Mouse (Mus musculus): ENCODE data around the gene Manbal. TPM values are rescaled to one million over a fixed set of nuclear protein-coding genes. Genes with fewer than 3 reads are reported as not detected.

Gene Manbal
- polyA plus RNA-seq, 1 experiment from 2014 or later = 85.8 TPM

DNA sequence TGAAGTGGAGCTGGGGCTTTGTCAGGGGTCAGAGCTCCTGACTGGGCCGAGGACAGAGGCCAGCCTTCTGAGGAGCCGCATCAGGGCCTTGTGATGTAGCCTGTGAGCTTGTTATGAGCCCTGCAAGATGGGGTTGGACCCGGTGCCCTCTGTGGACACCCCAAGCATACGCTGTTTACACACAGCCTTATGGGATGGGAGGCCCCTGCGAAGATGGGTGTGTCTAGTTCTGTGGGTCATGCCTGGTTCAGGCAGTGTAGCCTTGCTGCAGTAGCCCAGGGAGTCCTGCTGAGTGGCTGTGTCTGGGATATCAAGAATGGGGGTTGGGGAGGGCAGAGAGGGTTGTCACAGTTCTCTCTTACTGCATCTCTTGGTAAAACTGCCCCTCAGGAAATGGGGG, 64.5 kb downstream of the Manbal start:
- peaks cover 84% of the 10 kb centered on the region for H3K4me1 ChIP-seq (replicated peaks)
- peak overlapping the region; percentile 47; the same call in 1 of the 2 replicates for H3K27ac ChIP-seq
- H3K9me3 ChIP-seq = no peaks in the 10 kb centered on the region
- WGBS = 75% methylated on average over 5 of the region's 5 CpGs
- peaks cover 68% of the 10 kb centered on the region for H3K36me3 ChIP-seq
- no peak overlapping the region for H3K4me3 ChIP-seq
- no peaks in the 10 kb centered on the region for H3K27me3 ChIP-seq (ENCODE audit: insufficient read depth, poor library complexity, severe bottlenecking)
- no peak for DNase-seq (ENCODE audit: low spot score)

DNA sequence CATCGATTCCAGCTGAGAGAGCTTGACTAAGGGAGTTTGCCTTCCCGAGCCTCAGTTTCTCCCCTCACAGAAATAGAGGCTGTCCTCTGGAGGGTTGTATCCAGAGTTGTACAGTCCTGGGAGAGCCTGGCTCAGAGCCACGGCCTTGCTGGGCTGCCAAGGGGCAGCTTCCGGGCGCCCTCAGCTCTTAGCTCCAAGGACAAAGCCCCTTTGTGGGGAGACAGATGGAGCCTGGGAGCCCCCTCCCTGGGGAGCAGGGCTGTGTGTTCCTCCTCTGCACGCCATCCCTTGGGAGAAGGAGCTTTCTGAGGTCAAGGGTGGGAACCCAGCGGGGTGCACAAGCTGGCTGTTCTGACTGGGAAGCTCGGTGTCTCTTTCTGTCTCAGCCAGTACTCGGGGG, 65.1 kb downstream of the Manbal start:
- Histone ChIP-seq H3K4me1 (replicated peaks) (peaks cover 79% of the 10 kb centered on the region), H3K36me3 (peaks cover 69% of the 10 kb centered on the region), H3K27ac (peak overlapping the region; percentile 47; the same call in 1 of the 2 replicates), H3K4me3 (no peak overlapping the region; the same call in 1 of the 2 replicates), H3K27me3 (ENCODE audit: insufficient read depth, poor library complexity, severe bottlenecking) (no peaks in the 10 kb centered on the region), H3K9me3 (no peaks in the 10 kb centered on the region)
- no peak for DNase-seq (ENCODE audit: low spot score)
- 78% methylated on average over 9 of the region's 9 CpGs for WGBS

DNA sequence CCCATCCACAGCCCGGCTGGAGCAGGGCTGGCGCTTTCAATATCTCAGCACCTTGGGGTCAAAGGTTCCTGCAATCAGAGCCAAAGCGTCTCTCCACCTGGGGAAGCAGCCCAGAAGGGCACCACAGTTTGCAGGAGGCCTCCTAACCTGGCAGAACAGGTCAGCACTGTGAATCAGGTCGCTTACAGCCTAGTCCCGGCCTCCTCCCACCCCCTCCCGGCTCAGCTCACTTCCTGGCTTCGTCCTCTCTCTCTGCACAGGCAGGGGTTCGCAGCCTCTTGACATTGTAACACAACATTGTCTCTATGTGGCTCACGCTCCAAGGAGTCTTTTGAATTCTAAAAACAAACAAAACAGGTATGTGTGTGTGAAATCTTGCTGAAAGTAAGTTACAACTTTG, 66.6 kb downstream of the Manbal start:
- 29% methylated on average over 9 of the region's 9 CpGs for WGBS
- Histone ChIP-seq H3K4me1 (replicated peaks) (peaks cover 74% of the 10 kb centered on the region), H3K27me3 (ENCODE audit: insufficient read depth, poor library complexity, severe bottlenecking) (no peaks in the 10 kb centered on the region), H3K9me3 (no peaks in the 10 kb centered on the region), H3K4me3 (0 out of 2 replicates have a peak overlapping the region, but pooled peaks have one; percentile 2), H3K36me3 (peaks cover 67% of the 10 kb centered on the region), H3K27ac (peak overlapping the region; percentile 54)
- no peak for DNase-seq (ENCODE audit: low spot score)

DNA sequence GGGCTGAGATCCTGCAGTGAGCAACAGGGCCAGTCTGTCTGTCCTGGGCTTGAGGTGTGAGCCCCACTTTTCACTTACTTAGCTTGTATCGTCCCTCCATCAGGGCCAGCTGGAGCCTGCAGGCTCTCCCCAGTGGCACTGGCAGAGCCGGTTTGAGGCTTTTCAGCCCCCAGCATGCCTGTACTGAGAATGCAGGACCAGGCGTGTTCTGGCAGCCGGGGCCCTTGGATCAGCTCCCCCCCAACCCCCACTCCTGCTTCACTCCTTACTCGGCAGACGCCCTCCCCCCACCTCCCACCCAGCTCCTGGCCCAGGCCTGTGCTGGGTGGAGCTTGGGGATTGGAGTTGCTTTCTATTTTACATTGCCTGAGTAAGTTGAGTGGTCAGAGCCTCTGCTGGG, 67.1 kb downstream of the Manbal start:
- no peak for DNase-seq (ENCODE audit: low spot score)
- Histone ChIP-seq H3K27ac (peak overlapping the region; percentile 54; the same call in 1 of the 2 replicates), H3K9me3 (no peaks in the 10 kb centered on the region), H3K36me3 (peaks cover 67% of the 10 kb centered on the region), H3K4me1 (replicated peaks) (peaks cover 70% of the 10 kb centered on the region), H3K4me3 (0 out of 2 replicates have a peak overlapping the region, but pooled peaks have one; percentile 2), H3K27me3 (ENCODE audit: insufficient read depth, poor library complexity, severe bottlenecking) (no peaks in the 10 kb centered on the region)
- 23% methylated on average over 6 of the region's 6 CpGs for WGBS

DNA sequence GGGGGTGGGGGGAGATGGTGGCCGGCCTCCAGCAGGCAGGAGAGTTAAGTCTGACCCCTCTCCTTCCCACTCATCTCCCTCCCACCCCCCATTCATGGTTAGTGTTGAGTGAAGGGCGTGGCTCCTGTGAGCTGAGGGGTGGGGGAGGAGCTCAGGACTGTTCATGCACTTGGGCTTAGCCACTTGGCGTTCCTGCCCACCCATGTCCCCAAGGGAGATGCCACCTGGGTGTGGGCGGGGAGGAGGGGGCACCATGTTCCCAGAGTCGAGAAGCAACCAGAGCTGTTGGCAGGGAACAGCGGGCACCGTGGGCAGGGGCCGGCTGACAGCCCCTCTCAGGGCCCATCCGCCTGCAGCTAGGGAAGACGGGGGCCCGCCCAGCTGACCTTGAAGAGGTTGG, 69.1 kb downstream of the Manbal start:
- Histone ChIP-seq H3K4me1 (replicated peaks) (peaks cover 50% of the 10 kb centered on the region), H3K27ac (no peak overlapping the region), H3K4me3 (no peak overlapping the region), H3K36me3 (peaks cover 72% of the 10 kb centered on the region), H3K27me3 (ENCODE audit: insufficient read depth, poor library complexity, severe bottlenecking) (no peaks in the 10 kb centered on the region), H3K9me3 (peaks cover 9% of the 10 kb centered on the region)
- WGBS = 85% methylated on average over 11 of the region's 11 CpGs
- no peak for DNase-seq (ENCODE audit: low spot score)

DNA sequence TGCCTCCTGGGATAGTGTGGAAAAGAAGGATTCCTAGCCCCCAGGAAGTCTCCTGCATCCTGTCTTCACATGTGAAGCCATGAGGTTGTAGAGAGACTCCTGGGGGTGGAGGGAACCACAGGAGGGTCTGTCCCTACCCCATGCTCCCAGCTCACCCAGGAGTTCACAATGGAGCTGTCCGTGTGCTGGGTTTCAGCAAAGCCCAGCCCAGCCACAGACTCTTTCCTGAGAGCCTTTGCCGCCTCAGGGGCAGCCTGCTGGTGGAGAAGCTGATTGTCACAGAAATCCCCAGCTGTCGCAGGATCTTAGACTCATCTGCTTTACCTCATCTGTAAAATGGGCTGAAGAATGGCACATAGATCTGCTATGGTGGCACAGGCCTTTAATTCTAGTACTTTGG, 69.7 kb downstream of the Manbal start:
- peaks cover 44% of the 10 kb centered on the region for H3K4me1 ChIP-seq (replicated peaks)
- no peaks in the 10 kb centered on the region for H3K27me3 ChIP-seq (ENCODE audit: insufficient read depth, poor library complexity, severe bottlenecking)
- peaks cover 72% of the 10 kb centered on the region for H3K36me3 ChIP-seq
- WGBS = 87% methylated on average over 3 of the region's 3 CpGs
- no peak overlapping the region for H3K4me3 ChIP-seq
- H3K9me3 ChIP-seq = peaks cover 10% of the 10 kb centered on the region
- DNase-seq (ENCODE audit: low spot score) = no peak
- H3K27ac ChIP-seq = no peak overlapping the region

DNA sequence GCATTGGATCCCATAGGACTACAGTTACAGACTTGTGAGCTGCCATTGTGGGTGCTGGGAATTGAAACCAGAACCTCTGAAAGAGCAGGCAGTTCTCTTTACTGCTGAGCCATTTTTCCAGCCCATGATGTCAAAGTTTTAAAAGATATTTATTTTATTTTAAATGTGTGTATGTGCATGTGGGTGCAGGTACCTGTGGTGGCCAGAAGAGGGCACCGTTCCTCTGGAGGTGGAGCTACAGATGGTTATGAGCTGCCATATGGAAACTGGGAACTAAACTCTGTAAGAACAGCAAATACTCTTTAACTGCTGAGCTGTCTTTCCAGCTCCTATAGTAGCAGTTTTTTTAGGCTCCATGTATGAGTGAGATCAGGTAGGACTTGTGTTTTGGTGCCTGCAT, 74.0 kb downstream of the Manbal start:
- DNase-seq (ENCODE audit: low spot score) = no peak
- Histone ChIP-seq H3K9me3 (peaks cover 10% of the 10 kb centered on the region), H3K27ac (no peak overlapping the region), H3K27me3 (ENCODE audit: insufficient read depth, poor library complexity, severe bottlenecking) (no peaks in the 10 kb centered on the region), H3K36me3 (peaks cover 85% of the 10 kb centered on the region), H3K4me3 (no peak overlapping the region), H3K4me1 (replicated peaks) (peaks cover 3% of the 10 kb centered on the region; the same call in 1 of the 2 replicates)
- WGBS = 96% methylated on average over 1 of the region's 1 CpGs

Other genes with a start within 250 kb of the Manbal start
- 18.8 and 22.9 TPM in 2 replicates for gene Samhd1, start 232.3 kb upstream of the Manbal start, polyA plus RNA-seq (2016; fragmentation: Nextera tagmentation; extraction: Ambion mirVana)
- gene Rbl1, start 163.1 kb upstream of the Manbal start, polyA plus RNA-seq (2016; fragmentation: Nextera tagmentation; extraction: Ambion mirVana) = 22.9 and 28.1 TPM in 2 replicates
- 273 and 275 TPM in 2 replicates for gene Rpn2, start 88.6 kb upstream of the Manbal start, polyA plus RNA-seq (2016; fragmentation: Nextera tagmentation; extraction: Ambion mirVana)
- gene Mroh8, start 88.0 kb upstream of the Manbal start, polyA plus RNA-seq (2016; fragmentation: Nextera tagmentation; extraction: Ambion mirVana) = 0.44 and 0.60 TPM in 2 replicates
- gene Ghrh, start 20.1 kb upstream of the Manbal start, polyA plus RNA-seq (2016; fragmentation: Nextera tagmentation; extraction: Ambion mirVana) = not detected in 2 replicates
- 20.8 and 29.3 TPM in 2 replicates for gene Src, start 50.9 kb downstream of the Manbal start, polyA plus RNA-seq (2016; fragmentation: Nextera tagmentation; extraction: Ambion mirVana)
- 1,503 and 2,739 TPM in 2 replicates for gene Nnat, start 192.5 kb downstream of the Manbal start, polyA plus RNA-seq (2016; fragmentation: Nextera tagmentation; extraction: Ambion mirVana)
- 78.4 and 100.0 TPM in 2 replicates for gene Blcap, start 203.7 kb downstream of the Manbal start, polyA plus RNA-seq (2016; fragmentation: Nextera tagmentation; extraction: Ambion mirVana)